Mouse (Mus musculus): ENCODE measurements around the gene Szt2. TPM values are rescaled to one million over a fixed set of nuclear protein-coding genes. Genes with fewer than 3 reads are reported as not detected.

Szt2 gene
- total RNA-seq, 1 experiment from 2014 or later = 17.5 TPM

DNA sequence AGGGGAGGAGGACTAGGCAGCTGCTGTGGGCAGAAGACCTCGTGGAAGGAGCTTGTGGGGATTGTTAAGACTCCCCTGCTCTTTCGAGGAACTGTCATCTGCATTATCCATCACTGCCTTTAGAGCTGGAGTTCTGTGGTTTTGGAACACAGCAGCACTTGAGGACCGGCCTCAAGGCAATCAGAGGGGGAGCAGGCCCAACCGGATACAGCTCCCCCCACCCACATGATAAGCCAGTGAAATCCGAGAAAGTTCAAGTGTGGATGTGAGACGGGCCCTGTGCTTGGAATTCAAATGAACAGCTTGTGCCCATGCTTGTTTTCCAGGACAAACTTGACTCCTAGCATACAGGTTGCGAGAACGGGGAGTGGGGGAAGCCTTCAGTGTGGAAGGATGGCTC, 93.8 kb downstream of the Szt2 start:
- no peak for ATAC-seq (ENCODE audit: extremely low read depth, insufficient number of reproducible peaks, low FRiP score, poor library complexity, severe bottlenecking)

Other genes with a start within 250 kb of the Szt2 start
- gene Kdm4a, start 229.2 kb downstream of the Szt2 start, total RNA-seq (2017) = 75.9 and 93.9 TPM in 2 replicates
- gene Ptprf, start 117.9 kb downstream of the Szt2 start, total RNA-seq (2017) = 0.23 and 0.49 TPM in 2 replicates
- 85.8 and 105 TPM in 2 replicates for gene Med8, start 64 bp upstream of the Szt2 start, total RNA-seq (2017)
- gene Elovl1, start 18.8 kb upstream of the Szt2 start, total RNA-seq (2017) = 59.4 and 60.7 TPM in 2 replicates
- 2.3 and 2.7 TPM in 2 replicates for gene Cdc20, start 28.1 kb upstream of the Szt2 start, total RNA-seq (2017)
- gene Mpl, start 48.2 kb upstream of the Szt2 start, total RNA-seq (2017) = 1.7 and 2.0 TPM in 2 replicates
- gene Tie1, start 80.8 kb upstream of the Szt2 start, total RNA-seq (2017) = not detected in 2 replicates
- not detected in 2 replicates for gene 2610528J11Rik, start 117.7 kb upstream of the Szt2 start, total RNA-seq (2017)
- gene Tmem125, start 134.8 kb upstream of the Szt2 start, total RNA-seq (2017) = 0.35 and 1.1 TPM in 2 replicates
- 0.35 and 0.37 TPM in 2 replicates for gene Cfap57, start 211.5 kb upstream of the Szt2 start, total RNA-seq (2017)
- 60.6 and 63.4 TPM in 2 replicates for gene Ebna1bp2, start 211.5 kb upstream of the Szt2 start, total RNA-seq (2017)
- gene Olfr62, start 249.7 kb upstream of the Szt2 start, total RNA-seq (2017) = 0.23 TPM in 1 of 2 replicates, not detected in the other

All from neutrophil, adult 5-6 weeks (primary cell).